Mouse (Mus musculus): ENCODE measurements at regions not wholly inside any gene's neighbourhood (a gene's known extent, or its start where the extent isn't known, plus 50 kb on each side); places are given as distances from the start of the nearest gene placed in this dataset.

GRCm38 (mm10) chr1:18849038-18849437 is 253.8 kb upstream of the Tfap2d start:
- no peak for DNase-seq (ENCODE audit: low read depth, low spot score)

- DNase-seq (ENCODE audit: low read depth, low spot score), result no peak
Observed at GRCm38 (mm10) chr1:18857457-18857856, 245.4 kb upstream of the Tfap2d start.

- no peak for DNase-seq (ENCODE audit: low read depth, low spot score)
Observed at GRCm38 (mm10) chr1:18903266-18903665, 199.6 kb upstream of the Tfap2d start.

- DNase-seq (ENCODE audit: low read depth, low spot score), result no peak
Observed at GRCm38 (mm10) chr1:18903696-18904095, 199.1 kb upstream of the Tfap2d start.

- no peak for DNase-seq (ENCODE audit: low read depth, low spot score)
Observed at GRCm38 (mm10) chr1:18911578-18911977, 191.2 kb upstream of the Tfap2d start.

GRCm38 (mm10) chr1:18956276-18956675 is 146.5 kb upstream of the Tfap2d start:
- DNase-seq (ENCODE audit: low read depth, low spot score), result no peak

- peak; percentile 21 for DNase-seq (ENCODE audit: low read depth, low spot score)
Observed at GRCm38 (mm10) chr1:18956975-18957374, 145.8 kb upstream of the Tfap2d start.

GRCm38 (mm10) chr1:18961464-18961863 is 141.4 kb upstream of the Tfap2d start:
- no peak for DNase-seq (ENCODE audit: low read depth, low spot score)

GRCm38 (mm10) chr1:18961889-18962288 is 140.9 kb upstream of the Tfap2d start:
- no peak for DNase-seq (ENCODE audit: low read depth, low spot score)

- no peak for DNase-seq (ENCODE audit: low read depth, low spot score)
Observed at GRCm38 (mm10) chr1:18968935-18969334, 133.9 kb upstream of the Tfap2d start.

GRCm38 (mm10) chr1:18970173-18970572 is 132.6 kb upstream of the Tfap2d start:
- no peak for DNase-seq (ENCODE audit: low read depth, low spot score)

- no peak for DNase-seq (ENCODE audit: low read depth, low spot score)
Observed at GRCm38 (mm10) chr1:18973826-18974620, 128.8 kb upstream of the Tfap2d start.

GRCm38 (mm10) chr1:18974860-18975439 is 127.9 kb upstream of the Tfap2d start:
- no peak for DNase-seq (ENCODE audit: low read depth, low spot score)

GRCm38 (mm10) chr1:18975500-18975899 is 127.3 kb upstream of the Tfap2d start:
- DNase-seq (ENCODE audit: low read depth, low spot score), result no peak

GRCm38 (mm10) chr1:18976705-18977309 is 126.0 kb upstream of the Tfap2d start:
- peak; percentile 21 for DNase-seq (ENCODE audit: low read depth, low spot score)

GRCm38 (mm10) chr1:18979141-18979540 is 123.7 kb upstream of the Tfap2d start:
- DNase-seq (ENCODE audit: low read depth, low spot score), result no peak

GRCm38 (mm10) chr1:19016778-19017177 is 86.0 kb upstream of the Tfap2d start:
- DNase-seq (ENCODE audit: low read depth, low spot score), result no peak
